Mouse (Mus musculus): ENCODE results near the gene Fbxl7. TPM values are rescaled to one million over a fixed set of nuclear protein-coding genes. Genes with fewer than 3 reads are reported as not detected.

Fbxl7 gene
- polyA plus RNA-seq (2015; fragmentation: Nextera tagmentation; extraction: Ambion mirVana), result 7.1 and 7.3 TPM in 2 replicates

DNA sequence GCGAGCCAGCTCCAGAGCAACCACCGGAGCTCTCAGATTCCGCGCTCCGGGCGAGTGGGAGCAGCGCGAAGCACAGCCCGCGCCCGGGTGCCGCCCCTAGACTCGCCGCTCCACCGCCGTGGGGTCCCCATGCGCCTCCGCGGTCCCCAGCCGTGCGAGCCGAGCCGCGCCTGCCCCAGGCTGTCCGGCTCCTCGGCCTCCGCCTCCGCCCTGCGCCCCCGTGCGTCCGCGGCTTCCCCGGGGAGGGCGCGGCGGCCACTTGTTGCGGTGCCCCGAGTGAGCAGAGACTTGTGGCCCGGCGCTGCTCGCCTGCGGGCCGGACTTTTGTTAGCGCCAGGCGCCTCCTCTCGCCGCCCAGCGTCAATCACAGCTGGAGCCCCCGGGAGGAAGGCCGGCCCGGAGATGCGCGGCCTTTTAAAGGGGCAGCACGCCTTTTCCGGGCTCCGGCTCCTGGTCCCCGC is at the start of gene Fbxl7:
TSS of gene Fbxl7 (minus strand) at position 330 of the 461 bp plus-strand sequence.

Data from neural tube, postnatal 0 days (tissue).